Mouse (Mus musculus) ES-Bruce4 (cell line): ENCODE data around the gene Smtnl1.

Experiments
- CTCF ChIP-seq: IDR thresholded peaks from one replicate; pipeline ENCODE4 v1.8.1; 2011; ENCODE audit warnings: low read depth, low read length
- EP300 ChIP-seq: IDR thresholded peaks from 2 replicates; pipeline ENCODE4 v1.6.1; 2011; ENCODE audit warnings: low read depth, low read length; ENCODE audit not compliant: insufficient read depth
- POLR2A ChIP-seq: IDR thresholded peaks from one replicate; pipeline ENCODE4 v1.8.1; 2011; ENCODE audit warnings: low read length; ENCODE audit not compliant: insufficient read depth

DNA sequence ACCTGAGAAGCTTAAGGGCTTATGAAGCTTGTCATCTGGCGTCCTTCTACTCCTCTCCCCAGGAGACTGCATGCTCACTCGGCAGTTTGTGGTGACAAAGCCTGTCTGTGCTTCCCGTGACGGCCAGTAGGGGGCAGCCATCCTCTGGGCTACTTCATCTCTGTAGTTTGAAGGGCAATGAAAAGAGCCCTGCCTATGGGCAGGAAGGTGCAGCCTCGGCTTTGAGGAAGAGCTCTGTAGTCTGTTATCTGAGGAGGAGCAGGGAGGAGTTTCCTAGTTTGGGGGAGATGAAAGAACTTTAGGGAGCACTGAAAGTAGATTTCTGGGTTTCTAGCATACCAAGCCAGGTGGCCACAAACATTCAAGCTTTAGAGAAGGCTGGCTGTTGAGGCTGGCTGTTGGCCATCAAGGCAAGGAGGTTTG lies 46.1 kb upstream of the Smtnl1 start:
- TF ChIP-seq CTCF (peak; percentile 96), POLR2A (no peak), EP300 (no peak)
